Mouse (Mus musculus) CH12.LX (cell line): ENCODE measurements around the gene Tbc1d30. TPM values are rescaled to one million over a fixed set of nuclear protein-coding genes. Genes with fewer than 3 reads are reported as not detected.

Source experiments
- DNase-seq: peaks from one replicate; pipeline ENCODE4 v3.0.0-alpha.2; 2013; ENCODE audit errors: extremely low read depth
- H3K27ac ChIP-seq: 2 replicates; pipeline ENCODE4 v1.5.1; 2012; ENCODE audit warnings: low read depth, mild to moderate bottlenecking, control low read depth, moderate library complexity; ENCODE audit not compliant: insufficient read depth
- H3K27me3 ChIP-seq: replicated peaks from 2 replicates; pipeline ENCODE3; 2012; ENCODE audit warnings: inconsistent platforms
- H3K36me3 ChIP-seq, 2 experiments: replicated peaks in 1 of 2; 2 replicates each; pipeline versions ENCODE3 to v1.6.1; 2012; ENCODE audit warnings: inconsistent platforms in 1 of 2, low read length in 1 of 2, mild to moderate bottlenecking in 1 of 2, mixed read lengths in 1 of 2, moderate library complexity in 1 of 2; ENCODE audit not compliant: control insufficient read depth in 1 of 2, insufficient read depth in 1 of 2
- H3K4me1 ChIP-seq, 2 experiments: 2 replicates each; pipeline ENCODE4 v1.6.1; 2012; ENCODE audit warnings: inconsistent platforms in 1 of 2, moderate library complexity in 1 of 2; ENCODE audit not compliant: insufficient read depth in 2 of 2, control insufficient read depth in 1 of 2
- H3K4me2 ChIP-seq: 2 replicates; pipeline ENCODE4 v1.6.1; 2012; ENCODE audit warnings: low read depth, mild to moderate bottlenecking, control low read depth; ENCODE audit not compliant: poor library complexity, insufficient read depth, severe bottlenecking
- H3K4me3 ChIP-seq, 3 experiments: fragments of 150-350 bp in 1 of 3; sonication (generic) in 1 of 3; replicated peaks in 1 of 3; 2 replicates each; pipeline versions ENCODE3 to v1.5.1; 2011 to 2012; ENCODE audit warnings: low read depth in 2 of 3, low read length in 2 of 3, mild to moderate bottlenecking in 2 of 3, moderate library complexity in 2 of 3, control low read depth in 1 of 3, improper control_type of control experiment in 1 of 3, inconsistent platforms in 1 of 3, mixed read lengths in 1 of 3; ENCODE audit not compliant: poor library complexity in 1 of 3
- H3K79me2 ChIP-seq: replicated peaks from 2 replicates; pipeline ENCODE4 v1.6.1; 2012; ENCODE audit warnings: mild to moderate bottlenecking, moderate library complexity; ENCODE audit not compliant: control insufficient read depth, poor library complexity, insufficient read depth, severe bottlenecking; ENCODE audit errors: extremely low read depth
- H3K9ac ChIP-seq: 2 replicates; pipeline ENCODE4 v1.6.1; 2012; ENCODE audit warnings: low read depth, mild to moderate bottlenecking, control low read depth, moderate library complexity; ENCODE audit not compliant: insufficient read depth
- H3K9me3 ChIP-seq: replicated peaks from 2 replicates; pipeline ENCODE3; 2012; ENCODE audit warnings: low read length, inconsistent platforms, mixed read lengths
- BHLHE40 ChIP-seq: IDR thresholded peaks from 2 replicates; pipeline ENCODE4 v1.6.1; 2011; ENCODE audit warnings: mild to moderate bottlenecking, low read depth, low read length, improper control_type of control experiment
- CHD2 ChIP-seq: IDR thresholded peaks from 2 replicates; pipeline ENCODE4 v1.6.1; 2011; ENCODE audit warnings: low read length, improper control_type of control experiment
- CTCF ChIP-seq, 2 experiments: IDR thresholded peaks in 1 of 2; conservative IDR thresholded peaks in 1 of 2; 2 replicates each; pipeline ENCODE4 v1.5.1; 2011 to 2012; ENCODE audit warnings: low read depth in 2 of 2, low read length in 2 of 2, improper control_type of control experiment in 1 of 2, inconsistent platforms in 1 of 2, mild to moderate bottlenecking in 1 of 2, moderate library complexity in 1 of 2
- E2F4 ChIP-seq: IDR thresholded peaks from 2 replicates; pipeline ENCODE4 v1.6.1; 2011; ENCODE audit warnings: low read depth, low read length, improper control_type of control experiment; ENCODE audit not compliant: insufficient replicate concordance
- ETS1 ChIP-seq: conservative IDR thresholded peaks from 2 replicates; pipeline ENCODE4 v1.6.1; 2012; ENCODE audit warnings: low read depth, mild to moderate bottlenecking, inconsistent platforms, low read length, improper control_type of control experiment, moderate library complexity
- JUN ChIP-seq: IDR thresholded peaks from 2 replicates; pipeline ENCODE4 v1.6.1; 2011; ENCODE audit warnings: low read depth, mild to moderate bottlenecking, low read length, improper control_type of control experiment, moderate library complexity; ENCODE audit not compliant: insufficient read depth
- JUND ChIP-seq: conservative IDR thresholded peaks from 2 replicates; pipeline ENCODE4 v1.6.1; 2011; ENCODE audit warnings: low read depth, low read length, improper control_type of control experiment
- KAT2A ChIP-seq: IDR thresholded peaks from 2 replicates; pipeline ENCODE4 v1.6.1; 2012; ENCODE audit warnings: low read length, improper control_type of control experiment, inconsistent platforms; ENCODE audit not compliant: insufficient replicate concordance
- MAX ChIP-seq: IDR thresholded peaks from 2 replicates; pipeline ENCODE4 v1.6.1; 2011; ENCODE audit warnings: low read length, improper control_type of control experiment
- MXI1 ChIP-seq: IDR thresholded peaks from 2 replicates; pipeline ENCODE4 v1.6.1; 2011; ENCODE audit warnings: mild to moderate bottlenecking, low read depth, low read length, improper control_type of control experiment
- MYC ChIP-seq: IDR thresholded peaks from 2 replicates; pipeline ENCODE4 v1.6.1; 2011; ENCODE audit warnings: low read depth, mild to moderate bottlenecking, improper control_type of control experiment, low read length
- NRF1 ChIP-seq: IDR thresholded peaks from 2 replicates; pipeline ENCODE4 v1.6.1; 2014; ENCODE audit warnings: low read depth, mild to moderate bottlenecking, inconsistent platforms, low read length, improper control_type of control experiment, moderate library complexity
- POLR2A ChIP-seq: IDR thresholded peaks from 2 replicates; pipeline ENCODE4 v1.6.1; 2011; ENCODE audit warnings: low read depth, mild to moderate bottlenecking, improper control_type of control experiment, low read length
- POLR2AphosphoS2 ChIP-seq: IDR thresholded peaks from 2 replicates; pipeline ENCODE4 v1.6.1; 2011; ENCODE audit warnings: low read depth, low read length, improper control_type of control experiment
- RCOR1 ChIP-seq: conservative IDR thresholded peaks from 2 replicates; pipeline ENCODE4 v1.6.1; 2012; ENCODE audit warnings: low read depth, mild to moderate bottlenecking, inconsistent platforms, low read length, improper control_type of control experiment
- UBTF ChIP-seq: IDR thresholded peaks from 2 replicates; pipeline ENCODE4 v1.6.1; 2012; ENCODE audit warnings: low read depth, mild to moderate bottlenecking, inconsistent platforms, low read length, improper control_type of control experiment, moderate library complexity
- USF2 ChIP-seq: conservative IDR thresholded peaks from 2 replicates; pipeline ENCODE4 v1.6.1; 2011; ENCODE audit warnings: low read depth, low read length, improper control_type of control experiment
- ZMIZ1 ChIP-seq: IDR thresholded peaks from 2 replicates; pipeline ENCODE4 v1.6.1; 2012; ENCODE audit warnings: low read depth, mild to moderate bottlenecking, inconsistent platforms, low read length, improper control_type of control experiment
- ZNF384 ChIP-seq: IDR thresholded peaks from 2 replicates; pipeline ENCODE4 v1.6.1; 2012; ENCODE audit warnings: low read depth, low read length, improper control_type of control experiment, inconsistent platforms
- dilution Hi-C: fragments of 300-500 bp; cut with MboI; formaldehyde crosslinking; loops from 2 replicates; pipeline ENCODE4 v1.14.3; 2020; ENCODE audit warnings: low sequenced_read_pairs; ENCODE audit not compliant: extremely low pct_unique_long_range_greater_than_20kb, extremely low pct_ligation_motif_present
- in situ Hi-C: fragments of 300-500 bp; cut with MboI; formaldehyde crosslinking; loops from 3 replicates; pipeline ENCODE4 v1.14.3; 2019; ENCODE audit warnings: low sequenced_read_pairs, low pct_ligation_motif_present, low pct_unique_long_range_greater_than_20kb, mixed read lengths
- polyA plus RNA-seq: library from polyadenylated mRNA; unstranded; fragments of >175 nt; gene quantifications from 2 replicates; pipeline ENCODE4 v1.2.1, GENCODE M21; 2012; ENCODE audit warnings: low read depth; ENCODE audit not compliant: insufficient read length
- total RNA-seq, 2 experiments: library from RNA; depleted of rRNA; stranded (reverse); fragments of 300-350 nt in 1 of 2; fragments of >200 nt in 1 of 2; gene quantifications; 2 replicates each; pipeline ENCODE4 v1.2.3; 2012 to 2014

Tbc1d30 gene
- total and polyA plus RNA-seq, 3 experiments: 0.16 TPM; not detected in 2

DNA sequence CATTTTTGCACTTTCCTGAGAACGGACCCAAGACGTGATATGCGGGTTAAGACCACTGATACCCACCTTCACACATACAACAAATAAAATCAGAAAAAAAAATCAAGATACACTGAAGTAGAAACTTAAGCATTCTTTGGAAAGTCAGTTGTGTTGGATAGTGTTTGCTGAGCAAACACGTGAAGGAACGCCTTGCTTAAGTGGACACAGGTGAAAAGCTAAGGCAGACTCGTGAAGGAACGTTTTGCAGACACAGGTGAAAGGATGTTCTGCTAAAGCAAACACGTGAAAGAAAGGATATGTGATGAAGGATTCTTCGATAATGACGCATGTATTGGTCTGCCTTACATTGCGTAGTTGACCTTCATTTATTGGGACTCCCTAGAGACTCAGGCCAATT lies 103.5 kb downstream of the Tbc1d30 start:
- H3K4me2 ChIP-seq: no peak overlapping the region
- in situ Hi-C loops: no loop called here
- H3K9me3 ChIP-seq: no peaks in the 10 kb centered on the region

DNA sequence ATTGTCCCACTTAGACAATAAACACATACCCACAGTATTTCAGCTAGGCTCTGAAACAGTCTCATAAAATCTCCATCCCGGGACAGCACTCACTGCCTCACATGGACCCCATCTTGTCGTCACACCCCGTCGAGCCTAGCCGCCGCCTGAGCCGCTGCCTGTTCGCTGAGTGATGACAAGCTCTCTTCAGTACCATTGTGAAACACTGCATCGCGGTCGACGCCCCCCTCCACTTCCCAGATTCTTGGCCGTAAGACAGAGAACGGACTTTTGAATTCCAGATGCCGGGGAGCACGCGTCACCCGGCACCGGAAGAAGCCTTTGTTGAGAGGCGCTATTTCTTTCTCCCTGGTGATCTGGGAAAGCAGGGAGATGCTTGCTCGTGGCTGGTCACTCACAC lies 104.1 kb downstream of the Tbc1d30 start:
- Histone ChIP-seq H3K4me1 (peaks cover 0 to 9% of the 10 kb centered on the region in 2 experiments; a peak in 2 of 4 replicates), H3K9me3 (no peaks in the 10 kb centered on the region), H3K27me3 (no peaks in the 10 kb centered on the region), H3K9ac (no peak overlapping the region), H3K4me2 (no peak overlapping the region), H3K79me2 (no peaks in the 10 kb centered on the region), H3K36me3 (no peaks in the 10 kb centered on the region), H3K4me3 (no peak overlapping the region), H3K27ac (no peak overlapping the region)
- dilution Hi-C loops (no loop called here), in situ Hi-C loops (no loop called here)
- TF ChIP-seq BHLHE40 (no peak), ZMIZ1 (no peak), CHD2 (no peak), CTCF (conservative IDR thresholded peaks at IDR 0.05 in 1 of 2, IDR thresholded peaks at IDR 0.05 in 1 of 2; ENCODE audit: low read depth in 2 of 2, low read length in 2 of 2) (no peak), E2F4 (no peak), POLR2AphosphoS2 (no peak), JUND (no peak), USF2 (no peak), POLR2A (no peak), ETS1 (no peak), KAT2A (no peak), MXI1 (no peak), NRF1 (no peak), JUN (no peak), MAX (no peak)
- DNase-seq: no peak

More for the DNA sequence above, 103.5 kb downstream of the Tbc1d30 start:
- Histone ChIP-seq H3K9ac (no peak overlapping the region), H3K4me3 (no peak overlapping the region), H3K36me3 (no peaks in the 10 kb centered on the region), H3K27me3 (no peaks in the 10 kb centered on the region), H3K4me1 (peaks cover 0 to 5% of the 10 kb centered on the region in 2 experiments; a peak in 2 of 4 replicates), H3K79me2 (no peaks in the 10 kb centered on the region), H3K27ac (no peak overlapping the region)
- dilution Hi-C loops: no loop called here
- no peak for DNase-seq
- TF ChIP-seq MYC: no peak
- TF ChIP-seq RCOR1: no peak
- TF ChIP-seq UBTF: no peak
- TF ChIP-seq ZNF384: no peak
